Mouse (Mus musculus): Measurements from ENCODE around the gene Spesp1. TPM values are rescaled to one million over a fixed set of nuclear protein-coding genes. Genes with fewer than 3 reads are reported as not detected.

Spesp1 gene
- polyA plus RNA-seq, 1 experiment = 135 TPM

DNA sequence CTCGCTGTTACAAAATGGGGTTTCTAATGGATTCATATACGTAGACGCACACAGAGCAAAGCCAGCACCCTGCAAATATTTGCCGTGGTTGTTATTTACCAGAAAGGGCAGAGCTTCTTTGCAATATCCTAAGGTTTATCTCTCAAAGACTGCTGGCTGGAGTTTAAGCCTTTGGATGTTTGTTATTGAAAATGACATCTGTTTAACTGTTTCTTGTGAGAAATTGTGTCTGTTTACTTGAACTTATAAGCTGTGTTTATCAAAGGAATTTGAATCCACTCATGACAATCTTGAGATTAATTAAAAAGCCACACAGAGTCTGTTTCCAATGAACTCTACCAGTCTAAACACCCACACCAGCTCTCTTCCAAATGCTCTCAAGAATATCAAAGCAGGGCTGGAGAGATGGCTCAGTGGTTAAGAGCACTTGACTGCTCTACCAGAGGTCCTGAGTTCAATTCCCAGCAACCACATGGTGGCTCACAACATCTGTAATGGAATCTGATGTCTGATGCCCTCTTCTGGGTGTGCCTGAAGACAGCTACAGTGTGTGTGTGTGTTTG is 35.5 kb downstream of the Spesp1 start:
- Histone ChIP-seq H3K27me3 (ENCODE audit: control insufficient read depth, insufficient read depth, low read length) (no peaks in the 10 kb centered on the region), H3K4me1 (ENCODE audit: control insufficient read depth, insufficient read depth, low read length) (peaks cover 6% of the 10 kb centered on the region), H3K36me3 (ENCODE audit: control insufficient read depth, insufficient read depth, low read length) (no peaks in the 10 kb centered on the region), H3K4me3 (ENCODE audit: control insufficient read depth, low read depth, low read length) (no peak overlapping the region), H3K27ac (ENCODE audit: control insufficient read depth, insufficient read depth, low read depth, low read length) (no peak overlapping the region)
- TF ChIP-seq POLR2A (IDR thresholded peaks at IDR 0.05; ENCODE audit: control insufficient read depth, low read depth, low read length) (no peak), CTCF (IDR thresholded peaks at IDR 0.05; ENCODE audit: control insufficient read depth, insufficient read depth, insufficient replicate concordance, low read depth, low read length) (no peak)

DNA sequence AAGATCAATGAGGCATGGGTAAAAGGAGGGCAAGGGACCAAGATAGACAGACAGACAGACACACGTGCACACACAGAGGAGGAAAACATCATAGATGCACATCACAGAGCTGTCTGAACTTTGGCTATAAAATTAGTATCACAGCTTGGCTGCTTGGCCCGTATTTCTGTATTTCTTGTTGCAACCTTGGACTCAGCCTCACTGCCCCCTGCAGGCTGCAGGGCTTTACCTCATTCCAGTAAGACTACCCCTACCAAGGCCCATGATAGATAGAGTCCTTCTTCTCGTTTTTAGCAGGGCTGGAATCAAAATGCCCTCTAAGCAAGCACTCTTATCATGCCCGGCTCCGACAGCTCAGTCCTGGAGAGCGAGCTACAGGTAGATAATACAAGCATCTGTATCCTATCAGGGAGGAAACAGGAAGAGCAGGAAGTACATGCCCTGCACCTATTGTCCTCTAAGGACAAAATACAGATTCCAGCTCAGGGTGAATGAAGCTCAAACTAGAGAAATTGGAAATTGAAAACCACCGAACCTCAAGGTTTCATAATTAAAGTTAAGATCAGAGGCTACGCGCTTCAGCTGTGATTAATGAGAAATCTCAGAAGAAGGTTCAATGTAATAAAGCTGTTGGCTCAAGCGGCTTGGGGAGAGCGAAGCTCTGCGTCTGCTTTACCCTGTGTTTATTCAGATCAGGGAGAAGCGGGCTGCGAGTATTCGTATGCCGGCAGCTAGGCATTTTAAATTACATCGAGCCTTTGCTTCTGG is 36.2 kb downstream of the Spesp1 start:
- Histone ChIP-seq H3K4me3 (ENCODE audit: control insufficient read depth, low read depth, low read length) (no peak overlapping the region), H3K4me1 (ENCODE audit: control insufficient read depth, insufficient read depth, low read length) (peaks cover 6% of the 10 kb centered on the region), H3K27me3 (ENCODE audit: control insufficient read depth, insufficient read depth, low read length) (no peaks in the 10 kb centered on the region), H3K27ac (ENCODE audit: control insufficient read depth, insufficient read depth, low read depth, low read length) (no peak overlapping the region), H3K36me3 (ENCODE audit: control insufficient read depth, insufficient read depth, low read length) (no peaks in the 10 kb centered on the region)
- TF ChIP-seq POLR2A (IDR thresholded peaks at IDR 0.05; ENCODE audit: control insufficient read depth, low read depth, low read length) (no peak), CTCF (IDR thresholded peaks at IDR 0.05; ENCODE audit: control insufficient read depth, insufficient read depth, insufficient replicate concordance, low read depth, low read length) (no peak)

DNA sequence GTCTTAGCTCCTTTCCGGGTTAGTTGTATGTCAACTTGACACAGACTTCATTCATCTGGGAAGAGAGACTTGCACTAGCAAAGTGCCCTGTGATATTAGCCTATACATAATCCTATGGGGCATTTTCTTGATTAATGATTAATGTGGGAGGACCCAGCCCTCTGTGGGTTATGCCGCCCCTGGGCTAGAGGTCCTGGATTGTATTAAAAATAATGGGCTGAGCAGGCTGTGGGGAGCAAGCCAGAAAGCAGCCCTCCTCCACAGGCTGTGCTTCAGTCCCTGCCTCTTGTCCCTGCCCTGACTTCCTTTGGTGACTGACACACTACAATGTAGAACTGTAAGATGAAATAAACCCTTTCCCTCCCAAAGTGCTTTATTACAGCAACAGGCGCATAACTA is 37.4 kb downstream of the Spesp1 start:
- H3K36me3 ChIP-seq (ENCODE audit: control insufficient read depth, insufficient read depth, low read length) = no peaks in the 10 kb centered on the region
- H3K27me3 ChIP-seq (ENCODE audit: control insufficient read depth, insufficient read depth, low read length) = no peaks in the 10 kb centered on the region
- TF ChIP-seq POLR2A (IDR thresholded peaks at IDR 0.05; ENCODE audit: control insufficient read depth, low read depth, low read length) = no peak
- no peak for TF ChIP-seq CTCF (IDR thresholded peaks at IDR 0.05; ENCODE audit: control insufficient read depth, insufficient read depth, insufficient replicate concordance, low read depth, low read length)
- H3K4me3 ChIP-seq (ENCODE audit: control insufficient read depth, low read depth, low read length) = no peak overlapping the region
- H3K27ac ChIP-seq (ENCODE audit: control insufficient read depth, insufficient read depth, low read depth, low read length) = no peak overlapping the region
- H3K4me1 ChIP-seq (ENCODE audit: control insufficient read depth, insufficient read depth, low read length) = peaks cover 6% of the 10 kb centered on the region

DNA sequence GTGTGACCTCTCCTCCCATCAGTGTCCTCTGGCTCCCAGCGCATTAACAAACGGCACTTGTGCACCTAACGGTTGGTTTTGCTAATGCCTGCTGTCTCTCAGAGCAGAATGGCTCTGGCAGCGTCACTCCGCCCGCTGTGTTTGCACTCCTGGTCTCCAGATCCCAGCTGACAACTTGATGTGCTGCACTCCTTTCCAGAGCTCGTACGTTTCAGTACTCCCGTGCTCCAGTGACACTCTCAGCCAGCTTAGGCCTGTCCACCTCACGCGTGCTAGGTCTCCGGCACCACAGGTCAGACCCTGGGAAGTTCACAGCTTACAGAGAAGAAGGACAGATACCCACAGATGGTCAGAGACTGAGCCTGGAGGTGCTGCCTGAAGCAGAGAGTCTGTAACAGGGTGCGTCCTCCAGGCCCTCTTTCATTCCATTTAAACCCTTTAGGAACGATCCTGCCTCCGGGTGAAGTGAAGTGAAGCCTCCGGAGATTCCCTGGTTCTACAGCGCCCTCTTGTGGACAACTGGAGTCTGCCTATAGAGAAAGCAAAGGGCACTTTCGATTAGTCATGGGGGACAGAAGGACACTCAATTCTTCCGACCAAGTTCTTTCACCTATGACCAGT is 37.9 kb downstream of the Spesp1 start:
- Histone ChIP-seq H3K36me3 (ENCODE audit: control insufficient read depth, insufficient read depth, low read length) (no peaks in the 10 kb centered on the region), H3K27ac (ENCODE audit: control insufficient read depth, insufficient read depth, low read depth, low read length) (no peak overlapping the region), H3K4me3 (ENCODE audit: control insufficient read depth, low read depth, low read length) (peak overlapping the region; percentile 26), H3K4me1 (ENCODE audit: control insufficient read depth, insufficient read depth, low read length) (peaks cover 6% of the 10 kb centered on the region), H3K27me3 (ENCODE audit: control insufficient read depth, insufficient read depth, low read length) (no peaks in the 10 kb centered on the region)
- no peak for TF ChIP-seq POLR2A (IDR thresholded peaks at IDR 0.05; ENCODE audit: control insufficient read depth, low read depth, low read length)
- TF ChIP-seq CTCF (IDR thresholded peaks at IDR 0.05; ENCODE audit: control insufficient read depth, insufficient read depth, insufficient replicate concordance, low read depth, low read length) = peak; percentile 77; the same call in 1 of the 2 replicates

DNA sequence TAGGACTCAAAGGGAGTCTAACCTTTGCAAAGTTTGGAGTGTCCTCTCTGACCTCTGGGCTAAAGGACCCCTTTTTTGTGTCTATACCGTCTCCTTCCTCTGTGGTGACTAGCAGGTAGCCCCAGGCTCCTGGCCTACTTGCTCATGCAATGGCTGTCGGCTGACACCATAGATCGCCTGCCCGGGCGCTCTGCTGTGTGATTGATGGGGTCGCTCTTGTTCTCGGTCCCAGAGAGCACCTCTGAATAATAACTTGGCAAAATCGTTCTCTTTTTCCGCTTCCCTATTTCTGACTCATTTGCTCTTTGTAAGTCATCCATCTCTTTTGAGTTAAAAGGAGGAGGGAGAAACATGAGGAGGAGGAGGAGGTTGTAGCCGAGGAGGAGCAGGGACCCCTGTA is 42.0 kb downstream of the Spesp1 start:
- TF ChIP-seq POLR2A (IDR thresholded peaks at IDR 0.05; ENCODE audit: control insufficient read depth, low read depth, low read length) (no peak), CTCF (IDR thresholded peaks at IDR 0.05; ENCODE audit: control insufficient read depth, insufficient read depth, insufficient replicate concordance, low read depth, low read length) (no peak)
- H3K36me3 ChIP-seq (ENCODE audit: control insufficient read depth, insufficient read depth, low read length) = no peaks in the 10 kb centered on the region
- H3K4me3 ChIP-seq (ENCODE audit: control insufficient read depth, low read depth, low read length) = no peak overlapping the region
- H3K4me1 ChIP-seq (ENCODE audit: control insufficient read depth, insufficient read depth, low read length) = peaks cover 6% of the 10 kb centered on the region
- H3K27ac ChIP-seq (ENCODE audit: control insufficient read depth, insufficient read depth, low read depth, low read length) = no peak overlapping the region
- H3K27me3 ChIP-seq (ENCODE audit: control insufficient read depth, insufficient read depth, low read length) = no peaks in the 10 kb centered on the region

DNA sequence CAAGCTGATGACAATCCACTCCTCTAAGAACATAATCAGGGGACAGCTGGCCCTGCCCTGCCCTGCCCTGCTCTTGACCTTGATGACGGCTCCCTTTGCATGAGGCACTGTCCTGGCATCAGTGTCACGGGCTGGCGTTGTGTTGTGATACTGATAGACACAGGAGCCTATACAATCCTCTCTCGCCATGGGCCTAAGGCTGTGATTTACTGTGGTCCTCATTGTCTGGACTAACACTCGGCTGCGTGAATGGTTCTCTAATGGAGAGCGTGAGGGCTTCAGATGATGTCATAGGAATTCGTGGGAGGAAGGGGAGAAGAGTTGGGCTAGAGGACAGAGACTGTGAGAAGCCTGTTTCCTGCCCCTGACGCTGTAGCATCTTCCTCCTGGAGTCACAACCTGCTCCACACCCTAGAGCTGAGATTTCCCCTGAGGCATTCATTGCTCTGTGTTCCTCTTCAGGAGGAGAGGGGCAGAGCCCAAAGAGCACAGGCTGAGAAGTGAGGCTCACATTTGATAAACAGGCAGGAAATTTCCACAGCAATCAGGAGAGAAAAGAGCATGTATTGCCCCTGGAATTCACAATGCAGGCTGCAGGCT is 44.5 kb downstream of the Spesp1 start:
- no peaks in the 10 kb centered on the region for H3K36me3 ChIP-seq (ENCODE audit: control insufficient read depth, insufficient read depth, low read length)

DNA sequence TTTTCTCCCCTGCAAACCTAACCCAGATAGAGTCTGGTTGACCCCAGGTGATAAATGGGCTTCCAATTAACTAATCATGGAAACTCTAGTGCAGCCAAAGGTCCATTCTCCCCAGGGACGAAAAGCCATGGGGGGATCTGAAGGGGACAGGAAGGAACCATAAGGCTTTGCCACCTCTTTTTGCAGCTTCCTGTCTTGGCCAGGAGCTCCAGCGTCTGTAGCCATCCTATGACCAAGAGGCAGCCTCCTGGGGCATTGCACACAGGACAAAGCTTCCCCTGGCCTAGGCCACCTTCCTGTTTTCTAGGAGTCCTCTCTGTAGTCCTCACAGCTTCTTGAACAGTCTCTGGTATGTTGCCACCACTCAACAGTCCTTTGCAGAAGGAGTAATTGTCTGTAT is 46.5 kb downstream of the Spesp1 start:
- TF ChIP-seq CTCF (IDR thresholded peaks at IDR 0.05; ENCODE audit: control insufficient read depth, insufficient read depth, insufficient replicate concordance, low read depth, low read length) (no peak), POLR2A (IDR thresholded peaks at IDR 0.05; ENCODE audit: control insufficient read depth, low read depth, low read length) (no peak)
- Histone ChIP-seq H3K27me3 (ENCODE audit: control insufficient read depth, insufficient read depth, low read length) (no peaks in the 10 kb centered on the region), H3K27ac (ENCODE audit: control insufficient read depth, insufficient read depth, low read depth, low read length) (no peak overlapping the region), H3K36me3 (ENCODE audit: control insufficient read depth, insufficient read depth, low read length) (no peaks in the 10 kb centered on the region), H3K4me1 (ENCODE audit: control insufficient read depth, insufficient read depth, low read length) (no peaks in the 10 kb centered on the region), H3K4me3 (ENCODE audit: control insufficient read depth, low read depth, low read length) (no peak overlapping the region)

More for the DNA sequence above, 44.5 kb downstream of the Spesp1 start:
- H3K27me3 ChIP-seq (ENCODE audit: control insufficient read depth, insufficient read depth, low read length) = no peaks in the 10 kb centered on the region
- H3K4me1 ChIP-seq (ENCODE audit: control insufficient read depth, insufficient read depth, low read length) = no peaks in the 10 kb centered on the region
- H3K4me3 ChIP-seq (ENCODE audit: control insufficient read depth, low read depth, low read length) = no peak overlapping the region
- TF ChIP-seq CTCF (IDR thresholded peaks at IDR 0.05; ENCODE audit: control insufficient read depth, insufficient read depth, insufficient replicate concordance, low read depth, low read length) (no peak), POLR2A (IDR thresholded peaks at IDR 0.05; ENCODE audit: control insufficient read depth, low read depth, low read length) (no peak)
- H3K27ac ChIP-seq (ENCODE audit: control insufficient read depth, insufficient read depth, low read depth, low read length) = no peak overlapping the region
